Mouse (Mus musculus) thymus, adult 2 months (tissue): Measurements from ENCODE around the gene Slc22a17. TPM values are rescaled to one million over a fixed set of nuclear protein-coding genes. Genes with fewer than 3 reads are reported as not detected.
"Not testable (repeated sequence)": the region's sequence is repeated elsewhere in the genome, so short reads cannot be mapped to it uniquely, and the experiment has no call there.

Experiments used
- DNase-seq: peaks from one replicate; pipeline ENCODE4 v3.0.0; 2021
- H3K27ac ChIP-seq: fragments of 200-500 bp; 2 replicates; pipeline ENCODE4 v1.5.1; 2012; ENCODE audit warnings: low read length, control low read depth; ENCODE audit not compliant: control insufficient read depth, insufficient read depth
- H3K27me3 ChIP-seq: fragments of 200-500 bp; 2 replicates; pipeline ENCODE4 v1.6.1; 2012; ENCODE audit warnings: mild to moderate bottlenecking, low read length, moderate library complexity, mixed read lengths; ENCODE audit not compliant: control insufficient read depth, insufficient read depth
- H3K36me3 ChIP-seq: fragments of 200-500 bp; 2 replicates; pipeline ENCODE4 v1.6.1; 2012; ENCODE audit warnings: mild to moderate bottlenecking, low read length, moderate library complexity; ENCODE audit not compliant: control insufficient read depth, insufficient read depth
- H3K4me1 ChIP-seq: fragments of 200-500 bp; replicated peaks from 2 replicates; pipeline ENCODE4 v1.6.1; 2012; ENCODE audit warnings: low read length; ENCODE audit not compliant: control insufficient read depth, insufficient read depth
- H3K4me3 ChIP-seq: fragments of 200-500 bp; 2 replicates; pipeline ENCODE4 v1.5.1; 2012; ENCODE audit warnings: mild to moderate bottlenecking, low read length, control low read depth, moderate library complexity; ENCODE audit not compliant: control insufficient read depth, insufficient read depth
- CTCF ChIP-seq: fragments of 200-500 bp; IDR thresholded peaks from 2 replicates; pipeline ENCODE4 v1.5.1; 2012; ENCODE audit warnings: mild to moderate bottlenecking, control low read depth, low read length, moderate library complexity, borderline replicate concordance; ENCODE audit not compliant: control insufficient read depth, poor library complexity, insufficient read depth; ENCODE audit errors: extremely low read depth
- POLR2A ChIP-seq: fragments of 200-500 bp; IDR thresholded peaks from 2 replicates; pipeline ENCODE4 v1.6.1; 2012; ENCODE audit warnings: mild to moderate bottlenecking, low read length, control low read depth, moderate library complexity; ENCODE audit not compliant: control insufficient read depth, poor library complexity, insufficient read depth; ENCODE audit errors: extremely low read depth
- WGBS: fragments of 180-500 bp; shearing (Covaris S2); methylation state at CpG from one replicate; pipeline ENCODE4 v1.1.7; 2018; 5-methylcytosine and 5-hydroxymethylcytosine counted together
- polyA plus RNA-seq: library from polyadenylated mRNA; depleted of rRNA; stranded (reverse); fragments of >200 nt; gene quantifications from 2 replicates; pipeline ENCODE4 v1.2.3, GENCODE M21; 2012

Slc22a17 gene
- polyA plus RNA-seq, 1 experiment, result 29.9 TPM

- H3K4me1 ChIP-seq, result no peaks in the 10 kb centered on the region
- no peak for DNase-seq
- no peaks in the 10 kb centered on the region for H3K27me3 ChIP-seq
- no peak overlapping the region for H3K4me3 ChIP-seq
- 92% methylated on average over 9 of the region's 9 CpGs for WGBS
- no peak overlapping the region for H3K27ac ChIP-seq
- TF ChIP-seq POLR2A, result no peak
- no peak for TF ChIP-seq CTCF
- no peaks in the 10 kb centered on the region for H3K36me3 ChIP-seq
Measured at GRCm38 (mm10) chr14:54956533-54956932, 43.6 kb upstream of the Slc22a17 start.

- Histone ChIP-seq H3K36me3 (no peaks in the 10 kb centered on the region), H3K27ac (no peak overlapping the region), H3K27me3 (no peaks in the 10 kb centered on the region), H3K4me1 (no peaks in the 10 kb centered on the region), H3K4me3 (no peak overlapping the region)
- DNase-seq, result no peak
- whole genome bisulfite sequencing, result 93% methylated on average over 3 of the region's 3 CpGs
- TF ChIP-seq CTCF, result no peak
- TF ChIP-seq POLR2A, result no peak
Measured at GRCm38 (mm10) chr14:54955481-54955880, 42.5 kb upstream of the Slc22a17 start.

GRCm38 (mm10) chr14:54954474-54954873 lies 41.5 kb upstream of the Slc22a17 start:
- no peak overlapping the region for H3K27ac ChIP-seq
- no peak for DNase-seq
- no peak overlapping the region for H3K4me3 ChIP-seq
- H3K4me1 ChIP-seq, result no peaks in the 10 kb centered on the region
- TF ChIP-seq CTCF (no peak), POLR2A (no peak)
- H3K36me3 ChIP-seq, result no peaks in the 10 kb centered on the region
- WGBS, result 79% methylated on average over 3 of the region's 3 CpGs
- H3K27me3 ChIP-seq, result no peaks in the 10 kb centered on the region; the same call in 1 of the 2 replicates

- 94% methylated on average over 8 of the region's 8 CpGs for WGBS
- TF ChIP-seq CTCF, result no peak
- no peak for TF ChIP-seq POLR2A
- Histone ChIP-seq H3K27me3 (no peaks in the 10 kb centered on the region; the same call in 1 of the 2 replicates), H3K36me3 (no peaks in the 10 kb centered on the region), H3K4me3 (no peak overlapping the region), H3K27ac (no peak overlapping the region), H3K4me1 (no peaks in the 10 kb centered on the region)
- DNase-seq, result no peak
Measured at GRCm38 (mm10) chr14:54953664-54954206, 40.8 kb upstream of the Slc22a17 start.

GRCm38 (mm10) chr14:54951587-54951986 lies 38.7 kb upstream of the Slc22a17 start:
- Histone ChIP-seq H3K4me3 (no peak overlapping the region), H3K4me1 (no peaks in the 10 kb centered on the region), H3K27ac (no peak overlapping the region), H3K36me3 (no peaks in the 10 kb centered on the region), H3K27me3 (no peaks in the 10 kb centered on the region; the same call in 1 of the 2 replicates)
- 94% methylated on average over 6 of the region's 6 CpGs for WGBS
- TF ChIP-seq CTCF, result no peak
- TF ChIP-seq POLR2A, result no peak
- DNase-seq, result no peak

DNA sequence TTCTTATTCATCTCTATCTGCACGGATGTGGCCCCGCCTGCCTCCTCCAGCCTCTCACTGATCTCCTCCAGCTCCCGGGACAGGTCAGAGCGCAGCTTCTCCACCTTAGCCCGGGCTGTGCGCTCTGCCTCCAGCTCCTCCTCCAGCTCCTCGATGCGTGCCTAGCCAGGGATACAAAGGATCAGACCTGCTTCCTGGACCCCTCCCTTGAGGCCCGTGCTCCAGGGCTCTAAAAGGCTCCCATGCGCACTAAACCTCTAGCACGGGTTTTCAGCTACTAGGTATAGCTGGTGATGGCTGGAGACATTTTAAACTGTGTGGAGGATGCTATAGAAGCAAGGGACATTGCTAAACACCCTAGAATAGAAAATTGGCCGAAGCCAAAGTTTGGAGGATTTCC lies 37.6 kb upstream of the Slc22a17 start:
- 74% methylated on average over 12 of the region's 12 CpGs for WGBS
- Histone ChIP-seq H3K4me1 (no peaks in the 10 kb centered on the region), H3K27me3 (no peaks in the 10 kb centered on the region; the same call in 1 of the 2 replicates), H3K4me3 (no peak overlapping the region), H3K27ac (no peak overlapping the region), H3K36me3 (no peaks in the 10 kb centered on the region)
- no peak for DNase-seq
- no peak for TF ChIP-seq POLR2A
- no peak for TF ChIP-seq CTCF

GRCm38 (mm10) chr14:54948781-54949180 lies 35.8 kb upstream of the Slc22a17 start:
- Histone ChIP-seq H3K4me3 (no peak overlapping the region), H3K4me1 (no peaks in the 10 kb centered on the region), H3K27me3 (no peaks in the 10 kb centered on the region; the same call in 1 of the 2 replicates), H3K27ac (no peak overlapping the region), H3K36me3 (no peaks in the 10 kb centered on the region)
- DNase-seq, result no peak
- TF ChIP-seq POLR2A (no peak), CTCF (no peak)
- 86% methylated on average over 9 of the region's 9 CpGs for WGBS

GRCm38 (mm10) chr14:54947008-54947407 lies 34.1 kb upstream of the Slc22a17 start:
- not testable (repeated sequence) for DNase-seq, H3K4me3 ChIP-seq, H3K27me3 ChIP-seq, H3K4me1 ChIP-seq, H3K27ac ChIP-seq, H3K36me3 ChIP-seq
- WGBS, result 94% methylated on average over 11 of the region's 11 CpGs
